Mouse (Mus musculus) spleen, adult 2 months (tissue): ENCODE data around the gene Sphk2. TPM values are rescaled to one million over a fixed set of nuclear protein-coding genes. Genes with fewer than 3 reads are reported as not detected.
"Not testable (repeated sequence)": the region's sequence is repeated elsewhere in the genome, so short reads cannot be mapped to it uniquely, and the experiment has no call there.

Experiments
- DNase-seq, 2 experiments: peaks; one replicate each; pipeline versions ENCODE4 v3.0.0 to v3.0.0-alpha.2; 2012 to 2021; ENCODE audit warnings: low spot score in 2 of 2, low read depth in 1 of 2
- H3K27ac ChIP-seq: fragments of 200-500 bp; 2 replicates; pipeline ENCODE4 v1.5.1; 2012; ENCODE audit warnings: low read length, inconsistent platforms; ENCODE audit not compliant: insufficient read depth
- H3K27me3 ChIP-seq: fragments of 200-500 bp; 2 replicates; pipeline ENCODE4 v1.6.1; 2012; ENCODE audit warnings: mild to moderate bottlenecking, moderate library complexity, low read length, inconsistent platforms; ENCODE audit not compliant: control insufficient read depth, insufficient read depth
- H3K36me3 ChIP-seq: fragments of 200-500 bp; 2 replicates; pipeline ENCODE4 v1.6.1; 2012; ENCODE audit warnings: mild to moderate bottlenecking, low read length, inconsistent platforms; ENCODE audit not compliant: control insufficient read depth, insufficient read depth
- H3K4me1 ChIP-seq: fragments of 200-500 bp; 2 replicates; pipeline ENCODE4 v1.6.1; 2011; ENCODE audit warnings: inconsistent platforms; ENCODE audit not compliant: control insufficient read depth, insufficient read depth, insufficient read length
- H3K4me3 ChIP-seq: fragments of 200-500 bp; 2 replicates; pipeline ENCODE4 v1.5.1; 2011; ENCODE audit warnings: mild to moderate bottlenecking, inconsistent platforms; ENCODE audit not compliant: insufficient read depth, insufficient read length; ENCODE audit errors: extremely low read depth
- CTCF ChIP-seq: fragments of 200-500 bp; IDR thresholded peaks from 2 replicates; pipeline ENCODE4 v1.5.1; 2011; ENCODE audit warnings: mild to moderate bottlenecking, inconsistent platforms; ENCODE audit not compliant: insufficient read depth, insufficient read length, insufficient replicate concordance; ENCODE audit errors: extremely low read depth
- POLR2A ChIP-seq: fragments of 200-500 bp; IDR thresholded peaks from 2 replicates; pipeline ENCODE4 v1.6.1; 2011; ENCODE audit warnings: low read depth, low read length, inconsistent platforms
- WGBS: fragments of 180-500 bp; shearing (Covaris S2); methylation state at CpG from one replicate; pipeline ENCODE4 v1.1.7; 2018; 5-methylcytosine and 5-hydroxymethylcytosine counted together
- polyA plus RNA-seq: library from polyadenylated mRNA; depleted of rRNA; stranded (reverse); fragments of >200 nt; gene quantifications from 2 replicates; pipeline ENCODE4 v1.2.3, GENCODE M21; 2012; rRNA removed

Gene Sphk2
- polyA plus RNA-seq, 1 experiment, result 41.0 TPM

DNA sequence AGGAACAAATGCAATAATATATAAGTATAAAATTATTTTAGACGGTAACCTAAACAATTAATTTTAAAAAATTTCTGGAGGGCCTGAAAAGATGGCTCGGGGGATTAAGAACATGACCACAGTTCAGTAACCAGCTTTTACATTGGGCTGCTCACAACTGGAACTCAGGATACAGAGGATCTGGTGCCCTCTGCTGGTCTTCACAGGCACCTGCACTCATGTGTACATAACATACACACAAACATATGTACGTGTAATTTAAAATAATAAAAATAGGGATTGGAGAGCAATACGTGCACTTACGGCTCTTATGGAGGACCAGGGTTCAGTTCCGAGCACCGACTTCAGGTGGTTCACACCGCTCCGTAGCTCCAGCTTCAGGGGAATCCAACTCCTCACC lies 48.9 kb downstream of the Sphk2 start:
- H3K4me3 ChIP-seq, result no peak overlapping the region
- no peaks in the 10 kb centered on the region for H3K4me1 ChIP-seq
- H3K27ac ChIP-seq, result no peak overlapping the region
- 94% methylated on average over 9 of the region's 9 CpGs for WGBS
- DNase-seq, result no peak
- no peaks in the 10 kb centered on the region for H3K36me3 ChIP-seq
- TF ChIP-seq POLR2A (no peak), CTCF (no peak)
- H3K27me3 ChIP-seq, result no peaks in the 10 kb centered on the region

DNA sequence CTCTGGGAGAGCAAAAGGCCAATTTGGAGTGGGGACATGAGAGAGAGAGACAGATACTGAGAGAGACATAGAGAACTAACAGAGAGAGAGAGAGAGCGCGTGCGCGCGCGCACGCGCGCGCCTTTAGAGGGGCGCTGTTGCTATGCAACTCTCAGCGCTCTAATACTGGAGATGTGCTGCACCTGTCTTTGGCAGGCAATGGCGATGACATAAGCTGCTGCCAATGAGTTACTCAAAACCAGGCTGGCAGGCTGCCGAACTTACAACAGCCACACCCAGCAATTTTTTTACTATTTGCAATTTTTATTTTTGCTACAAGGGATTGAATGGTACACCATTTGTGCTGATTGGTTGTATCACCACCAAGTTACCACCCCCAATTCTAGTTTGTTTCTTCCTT lies 50.0 kb downstream of the Sphk2 start:
- no peaks in the 10 kb centered on the region for H3K36me3 ChIP-seq
- H3K4me1 ChIP-seq, result no peaks in the 10 kb centered on the region
- DNase-seq, result no peak
- H3K27ac ChIP-seq, result no peak overlapping the region
- no peaks in the 10 kb centered on the region for H3K27me3 ChIP-seq
- H3K4me3 ChIP-seq, result no peak overlapping the region
- TF ChIP-seq CTCF, result no peak
- TF ChIP-seq POLR2A, result no peak
- 91% methylated on average over 14 of the region's 14 CpGs for WGBS

DNA sequence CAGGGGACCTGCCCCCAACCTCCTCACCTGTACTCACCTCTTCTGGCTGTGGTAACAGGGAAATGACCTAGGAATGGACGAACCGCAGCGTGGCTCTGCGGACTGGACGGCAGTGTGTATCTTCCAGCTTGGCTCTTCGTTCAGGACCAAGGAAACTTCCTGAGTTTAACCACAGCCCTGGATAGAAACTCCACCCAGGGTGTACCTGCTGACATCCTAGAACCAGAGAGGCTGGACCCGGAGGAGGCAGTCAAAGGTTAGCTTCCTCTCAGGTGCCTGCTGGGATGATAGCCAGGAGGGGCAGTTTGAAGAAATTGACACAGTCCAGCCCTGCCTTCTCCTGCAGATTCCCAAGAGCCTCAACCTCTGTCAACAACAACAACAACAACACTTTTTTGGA lies 51.6 kb downstream of the Sphk2 start, which contains the start of gene Fut2:
Gene Fut2, minus strand, starts transcription at position 234 of the 400 bp plus-strand sequence.
- Histone ChIP-seq H3K4me1 (no peaks in the 10 kb centered on the region), H3K36me3 (no peaks in the 10 kb centered on the region), H3K4me3 (no peak within 1 kb of the TSS), H3K27me3 (no peaks in the 10 kb centered on the region), H3K27ac (no peak within 1 kb of the TSS)
- no peak for DNase-seq
- 83% methylated on average over 7 of the region's 7 CpGs for WGBS
- TF ChIP-seq POLR2A (no peak), CTCF (no peak)

DNA sequence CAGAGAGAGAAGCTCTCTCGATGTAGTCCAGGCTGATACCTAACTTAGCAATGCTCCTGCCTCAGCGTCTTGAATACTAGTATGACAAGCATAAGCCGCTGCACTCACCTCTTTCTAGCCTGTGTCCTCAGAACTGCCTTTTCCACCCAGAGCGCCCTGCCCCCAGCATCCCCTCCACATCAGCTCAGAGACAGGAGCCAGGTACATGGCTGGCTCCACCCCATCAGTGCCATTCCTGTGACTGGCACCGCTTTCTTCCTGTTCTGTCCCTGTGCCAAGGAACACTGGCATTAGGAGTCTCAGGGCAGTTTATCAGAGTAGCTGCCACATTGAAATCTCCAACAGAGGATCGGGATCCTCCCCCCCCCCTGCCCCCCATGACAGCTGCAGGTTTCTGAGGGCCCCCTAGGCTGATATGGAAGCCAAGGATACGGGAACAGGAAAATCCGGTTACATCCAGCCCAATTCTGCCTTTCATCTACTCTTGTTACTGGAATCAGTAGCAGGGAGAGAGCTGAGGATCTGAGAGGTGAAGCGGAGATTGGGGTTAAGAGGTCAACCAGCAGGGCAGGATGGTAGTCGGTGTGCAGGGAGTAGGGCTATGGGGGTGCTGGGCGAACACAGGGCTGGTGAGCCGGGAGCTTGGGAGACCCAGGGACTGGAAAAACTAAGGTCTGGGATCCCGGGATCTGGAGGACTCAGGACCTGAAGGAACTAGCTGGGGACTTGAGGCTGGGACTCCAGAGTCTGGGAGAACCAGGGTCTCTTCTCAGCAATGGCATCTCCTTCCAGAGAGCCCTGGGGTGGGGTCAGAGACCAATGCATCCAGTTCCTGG lies 52.3 kb downstream of the Sphk2 start:
- 74% methylated on average over 13 of the region's 13 CpGs for WGBS
- no peak overlapping the region for H3K4me3 ChIP-seq
- DNase-seq, result no peak
- TF ChIP-seq CTCF, result no peak
- no peak for TF ChIP-seq POLR2A
- no peaks in the 10 kb centered on the region for H3K36me3 ChIP-seq
- no peak overlapping the region for H3K27ac ChIP-seq
- no peaks in the 10 kb centered on the region for H3K4me1 ChIP-seq
- H3K27me3 ChIP-seq, result no peaks in the 10 kb centered on the region

DNA sequence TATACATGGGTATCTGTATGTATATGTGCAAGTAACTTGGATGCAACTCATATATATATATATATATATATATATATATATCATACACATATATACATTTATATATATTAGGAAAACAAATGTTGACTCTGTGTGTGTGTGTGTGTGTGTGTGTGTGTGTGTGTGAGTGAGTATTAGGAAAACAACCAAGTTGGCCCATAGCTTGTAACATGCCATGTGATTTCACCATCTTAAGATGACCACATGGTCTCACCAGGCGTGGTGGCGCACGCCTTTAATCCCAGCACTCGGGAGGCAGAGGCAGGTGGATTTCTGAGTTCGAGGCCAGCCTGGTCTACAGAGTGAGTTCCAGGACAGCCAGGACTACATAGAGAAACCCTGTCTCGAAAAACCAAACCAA lies 56.1 kb downstream of the Sphk2 start:
- not testable (repeated sequence) for DNase-seq, H3K27ac ChIP-seq, H3K4me3 ChIP-seq, H3K4me1 ChIP-seq, H3K36me3 ChIP-seq, H3K27me3 ChIP-seq
- WGBS, result 87% methylated on average over 6 of the region's 6 CpGs

DNA sequence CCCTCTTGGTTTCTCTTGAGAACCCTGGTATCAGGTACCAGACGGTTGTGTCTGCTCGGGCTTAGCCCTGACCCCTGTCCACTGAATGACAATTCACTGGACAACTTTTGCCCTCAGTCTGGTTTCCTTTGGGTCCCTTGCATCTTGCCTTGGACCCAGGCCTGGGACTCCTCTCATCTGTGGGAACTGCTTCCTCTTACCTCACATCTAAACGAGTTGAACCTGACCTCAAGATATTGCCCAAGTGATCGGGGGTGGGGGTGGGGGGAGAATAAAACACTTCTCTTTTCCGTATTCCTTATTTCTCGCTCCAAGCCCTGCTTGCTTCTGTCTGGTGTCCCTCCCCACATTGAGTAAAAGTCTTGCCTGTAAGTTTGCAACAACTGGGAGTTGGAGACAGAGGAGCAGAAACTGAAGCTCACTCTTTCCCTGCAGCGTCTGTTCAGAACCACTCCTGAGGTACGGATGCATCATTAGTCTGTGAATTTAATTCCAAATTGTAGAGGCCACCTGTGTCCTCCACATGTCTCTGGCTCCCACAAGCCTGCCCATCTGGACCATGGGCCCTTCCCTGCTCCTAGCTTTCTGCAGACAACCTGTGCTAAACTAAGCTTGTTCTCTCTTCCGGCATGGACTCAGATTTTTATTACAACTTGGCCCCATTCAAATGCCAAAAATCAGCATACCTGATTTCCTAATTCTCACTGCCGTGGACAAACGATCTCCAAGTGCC lies 56.9 kb downstream of the Sphk2 start:
- H3K36me3 ChIP-seq, result no peaks in the 10 kb centered on the region
- no peak for TF ChIP-seq POLR2A
- no peak for TF ChIP-seq CTCF
- no peak for DNase-seq
- WGBS, result 58% methylated on average over 11 of the region's 11 CpGs
- H3K27ac ChIP-seq, result no peak overlapping the region
- H3K4me1 ChIP-seq, result no peaks in the 10 kb centered on the region
- H3K4me3 ChIP-seq, result no peak overlapping the region
- H3K27me3 ChIP-seq, result no peaks in the 10 kb centered on the region

Other genes starting within 250 kb of the Sphk2 start
- gene Tulp2, start 236.1 kb downstream of the Sphk2 start, polyA plus RNA-seq, result 0.04 and 0.49 TPM in 2 replicates
- gene Gm45808, start 231.2 kb downstream of the Sphk2 start, polyA plus RNA-seq, result 0.13 TPM in 1 of 2 replicates, not detected in the other
- gene Dhdh, start 229.2 kb downstream of the Sphk2 start, polyA plus RNA-seq, result 1.5 and 1.6 TPM in 2 replicates
- 171 and 188 TPM in 2 replicates for gene Nucb1, start 207.6 kb downstream of the Sphk2 start, polyA plus RNA-seq
- 99.5 and 119 TPM in 2 replicates for gene Ppp1r15a, start 191.7 kb downstream of the Sphk2 start, polyA plus RNA-seq
- 6.5 and 7.2 TPM in 2 replicates for gene Plekha4, start 191.7 kb downstream of the Sphk2 start, polyA plus RNA-seq
- gene Hsd17b14, start 163.1 kb downstream of the Sphk2 start, polyA plus RNA-seq, result 1.7 TPM in 2 replicates
- 50.8 and 55.6 TPM in 2 replicates for gene Bcat2, start 147.8 kb downstream of the Sphk2 start, polyA plus RNA-seq
- 0.90 and 2.8 TPM in 2 replicates for gene Fgf21, start 102.5 kb downstream of the Sphk2 start, polyA plus RNA-seq
- gene Fut1, start 100.7 kb downstream of the Sphk2 start, polyA plus RNA-seq, result 0.71 and 1.1 TPM in 2 replicates
- gene Izumo1, start 96.2 kb downstream of the Sphk2 start, polyA plus RNA-seq, result 0.46 and 0.63 TPM in 2 replicates
- 18.8 and 20.1 TPM in 2 replicates for gene Rasip1, start 90.5 kb downstream of the Sphk2 start, polyA plus RNA-seq
- 2.5 and 2.7 TPM in 2 replicates for gene Mamstr, start 78.0 kb downstream of the Sphk2 start, polyA plus RNA-seq
- gene Fut2, start 51.6 kb downstream of the Sphk2 start, polyA plus RNA-seq, result 0.04 TPM in 1 of 2 replicates, not detected in the other
- 2.2 and 5.1 TPM in 2 replicates for gene Ntn5, start 34.0 kb downstream of the Sphk2 start, polyA plus RNA-seq
- 0.68 and 1.5 TPM in 2 replicates for gene Sec1, start 23.6 kb downstream of the Sphk2 start, polyA plus RNA-seq
- 2.4 and 4.6 TPM in 2 replicates for gene Car11, start 18.2 kb downstream of the Sphk2 start, polyA plus RNA-seq
- 20.0 and 30.1 TPM in 2 replicates for gene Dbp, start 12.9 kb downstream of the Sphk2 start, polyA plus RNA-seq
- 1,792 and 2,504 TPM in 2 replicates for gene Rpl18, start 2.5 kb downstream of the Sphk2 start, polyA plus RNA-seq
- 0.09 and 0.26 TPM in 2 replicates for gene Fam83e, start 3.2 kb upstream of the Sphk2 start, polyA plus RNA-seq
- gene Spaca4, start 7.8 kb upstream of the Sphk2 start, polyA plus RNA-seq, result not detected in 2 replicates
- 3.6 and 3.7 TPM in 2 replicates for gene Lmtk3, start 65.7 kb upstream of the Sphk2 start, polyA plus RNA-seq
- gene Sult2b1, start 66.7 kb upstream of the Sphk2 start, polyA plus RNA-seq, result 0.49 and 0.76 TPM in 2 replicates
- gene Cyth2, start 96.6 kb upstream of the Sphk2 start, polyA plus RNA-seq, result 21.6 and 21.7 TPM in 2 replicates
- 0.26 TPM in 1 of 2 replicates, not detected in the other for gene Kcnj14, start 106.8 kb upstream of the Sphk2 start, polyA plus RNA-seq
- gene Grwd1, start 112.9 kb upstream of the Sphk2 start, polyA plus RNA-seq, result 15.2 and 17.1 TPM in 2 replicates
- 78.7 and 92.6 TPM in 2 replicates for gene Kdelr1, start 154.8 kb upstream of the Sphk2 start, polyA plus RNA-seq
- 0.68 and 1.2 TPM in 2 replicates for gene Grin2d, start 160.4 kb upstream of the Sphk2 start, polyA plus RNA-seq
- 0.28 and 0.56 TPM in 2 replicates for gene Syngr4, start 178.7 kb upstream of the Sphk2 start, polyA plus RNA-seq
- gene Tmem143, start 178.9 kb upstream of the Sphk2 start, polyA plus RNA-seq, result 16.6 and 24.5 TPM in 2 replicates
- gene Emp3, start 203.4 kb upstream of the Sphk2 start, polyA plus RNA-seq, result 245 and 301 TPM in 2 replicates
- gene Ccdc114, start 206.1 kb upstream of the Sphk2 start, polyA plus RNA-seq, result 1.7 TPM in 2 replicates